Mouse (Mus musculus) G1E (cell line): Measurements from ENCODE around the gene Tbc1d5. TPM values are rescaled to one million over a fixed set of nuclear protein-coding genes. Genes with fewer than 3 reads are reported as not detected.

Experiments used
- ATAC-seq: 2 replicates; pipeline ENCODE4 v1.8.0; 2016; ENCODE audit warnings: mild to moderate bottlenecking; ENCODE audit not compliant: insufficient number of reproducible peaks, poor library complexity, low FRiP score, severe bottlenecking; ENCODE audit errors: extremely low read depth
- DNase-seq: peaks from one replicate; pipeline ENCODE4 v3.0.0; 2012; ENCODE audit warnings: low spot score
- H3K27me3 ChIP-seq: 2 replicates; pipeline ENCODE4 v1.6.1; 2012; ENCODE audit warnings: mild to moderate bottlenecking, low read length, inconsistent platforms; ENCODE audit not compliant: insufficient read depth
- H3K36me3 ChIP-seq: replicated peaks from 2 replicates; pipeline ENCODE3; 2012; ENCODE audit warnings: mild to moderate bottlenecking, inconsistent platforms
- H3K4me1 ChIP-seq: 2 replicates; pipeline ENCODE4 v1.6.1; 2012; ENCODE audit warnings: low read depth, low read length, inconsistent platforms, mixed read lengths; ENCODE audit not compliant: insufficient read depth
- H3K4me3 ChIP-seq: 2 replicates; pipeline ENCODE4 v1.5.1; 2012; ENCODE audit warnings: low read depth, mild to moderate bottlenecking, inconsistent platforms, low read length, moderate library complexity, mixed read lengths
- H3K9me3 ChIP-seq: replicated peaks from 2 replicates; pipeline ENCODE4 v1.6.1; 2012; ENCODE audit warnings: inconsistent platforms
- CTCF ChIP-seq: IDR thresholded peaks from 2 replicates; pipeline ENCODE4 v1.5.1; 2012; ENCODE audit warnings: low read depth, low read length, inconsistent platforms, mixed read lengths
- GATA1 ChIP-seq: IDR thresholded peaks from 2 replicates; pipeline ENCODE4 v1.6.1; 2012; ENCODE audit warnings: borderline replicate concordance, low read length, inconsistent platforms, mixed read lengths
- GATA2 ChIP-seq: IDR thresholded peaks from 2 replicates; pipeline ENCODE4 v1.6.1; 2012; ENCODE audit warnings: low read depth, low read length, inconsistent platforms, borderline replicate concordance
- POLR2AphosphoS5 ChIP-seq: IDR thresholded peaks from 2 replicates; pipeline ENCODE4 v1.6.1; 2012; ENCODE audit warnings: low read depth, low read length, inconsistent platforms; ENCODE audit not compliant: insufficient replicate concordance
- TAL1 ChIP-seq: conservative IDR thresholded peaks from 2 replicates; pipeline ENCODE4 v1.6.1; 2012; ENCODE audit warnings: low read depth, low read length, inconsistent platforms, mixed read lengths
- polyA plus RNA-seq: library from polyadenylated mRNA; stranded (reverse); fragments of >175 nt; gene quantifications from 2 replicates; pipeline ENCODE4 v1.2.3, GENCODE M21; 2012
- total RNA-seq, 2 experiments: library from RNA; stranded (forward) in 1 of 2; stranded (reverse) in 1 of 2; fragments of 200-1000 nt in 1 of 2; fragments of >200 nt in 1 of 2; fragmentation: Nextera tagmentation in 1 of 2; gene quantifications; 2 replicates each; pipeline ENCODE4 v1.2.3; 2014 to 2017

Gene Tbc1d5
- total and polyA plus RNA-seq, 3 experiments, result 11.8 to 64.6 (median 21.5) TPM

- H3K4me1 ChIP-seq, result no peaks in the 10 kb centered on the region
These were observed 447.3 kb downstream of the Tbc1d5 start for GRCm38 (mm10) chr17:50731876-50732275.

GRCm38 (mm10) chr17:50730896-50731295 lies 448.3 kb downstream of the Tbc1d5 start:
- no peak overlapping the region for H3K4me3 ChIP-seq

More at GRCm38 (mm10) chr17:50731876-50732275, 447.3 kb downstream of the Tbc1d5 start:
- H3K4me3 ChIP-seq, result no peak overlapping the region
- DNase-seq (no peak), ATAC-seq (no peak)
- no peaks in the 10 kb centered on the region for H3K27me3 ChIP-seq
- H3K9me3 ChIP-seq, result no peaks in the 10 kb centered on the region
- no peak for TF ChIP-seq CTCF
- no peak for TF ChIP-seq GATA1
- H3K36me3 ChIP-seq, result peaks cover 44% of the 10 kb centered on the region

GRCm38 (mm10) chr17:50729577-50729976 lies 449.6 kb downstream of the Tbc1d5 start:
- TF ChIP-seq TAL1, result no peak
- no peak for TF ChIP-seq POLR2AphosphoS5
- no peak for TF ChIP-seq CTCF
- no peak for TF ChIP-seq GATA2
- TF ChIP-seq GATA1, result no peak
- H3K9me3 ChIP-seq, result no peaks in the 10 kb centered on the region
- H3K27me3 ChIP-seq, result no peaks in the 10 kb centered on the region
- DNase-seq (no peak), ATAC-seq (no peak)
- H3K4me3 ChIP-seq, result no peak overlapping the region
- peaks cover 24% of the 10 kb centered on the region for H3K36me3 ChIP-seq
- no peaks in the 10 kb centered on the region for H3K4me1 ChIP-seq

More at GRCm38 (mm10) chr17:50730896-50731295, 448.3 kb downstream of the Tbc1d5 start:
- no peak for ATAC-seq
- DNase-seq, result no peak
- H3K4me1 ChIP-seq, result no peaks in the 10 kb centered on the region
- H3K9me3 ChIP-seq, result no peaks in the 10 kb centered on the region
- peaks cover 37% of the 10 kb centered on the region for H3K36me3 ChIP-seq
- H3K27me3 ChIP-seq, result no peaks in the 10 kb centered on the region
- no peak for TF ChIP-seq POLR2AphosphoS5
- TF ChIP-seq CTCF, result no peak
- no peak for TF ChIP-seq GATA1
- TF ChIP-seq TAL1, result no peak
- no peak for TF ChIP-seq GATA2

- H3K4me1 ChIP-seq, result no peaks in the 10 kb centered on the region
- no peak for TF ChIP-seq CTCF
- no peak for TF ChIP-seq TAL1
- TF ChIP-seq POLR2AphosphoS5, result no peak
- no peak for TF ChIP-seq GATA2
- no peak for TF ChIP-seq GATA1
- ATAC-seq (no peak), DNase-seq (no peak)
- no peaks in the 10 kb centered on the region for H3K9me3 ChIP-seq
- H3K4me3 ChIP-seq, result no peak overlapping the region
- H3K27me3 ChIP-seq, result no peaks in the 10 kb centered on the region
- peaks cover 19% of the 10 kb centered on the region for H3K36me3 ChIP-seq
These were observed 450.1 kb downstream of the Tbc1d5 start for GRCm38 (mm10) chr17:50729031-50729430.

- TF ChIP-seq CTCF (no peak), GATA2 (no peak), TAL1 (no peak), POLR2AphosphoS5 (no peak), GATA1 (no peak)
- no peak for DNase-seq
- Histone ChIP-seq H3K9me3 (no peaks in the 10 kb centered on the region), H3K36me3 (no peaks in the 10 kb centered on the region), H3K27me3 (no peaks in the 10 kb centered on the region), H3K4me1 (no peaks in the 10 kb centered on the region), H3K4me3 (no peak overlapping the region)
- no peak for ATAC-seq
These were observed 452.9 kb downstream of the Tbc1d5 start for GRCm38 (mm10) chr17:50726265-50726664.

GRCm38 (mm10) chr17:50724376-50724775 lies 454.8 kb downstream of the Tbc1d5 start:
- Histone ChIP-seq H3K36me3 (no peaks in the 10 kb centered on the region), H3K4me1 (no peaks in the 10 kb centered on the region), H3K9me3 (no peaks in the 10 kb centered on the region), H3K27me3 (no peaks in the 10 kb centered on the region), H3K4me3 (no peak overlapping the region)
- TF ChIP-seq CTCF (no peak), GATA2 (no peak), TAL1 (no peak), POLR2AphosphoS5 (no peak), GATA1 (no peak)
- ATAC-seq (no peak), DNase-seq (no peak)

- no peaks in the 10 kb centered on the region for H3K36me3 ChIP-seq
- ATAC-seq, result no peak
- TF ChIP-seq GATA1 (no peak), CTCF (no peak), POLR2AphosphoS5 (no peak), GATA2 (no peak), TAL1 (no peak)
- H3K4me3 ChIP-seq, result no peak overlapping the region
- H3K9me3 ChIP-seq, result peaks cover 6% of the 10 kb centered on the region
- DNase-seq, result no peak
- H3K4me1 ChIP-seq, result no peaks in the 10 kb centered on the region
- H3K27me3 ChIP-seq, result no peaks in the 10 kb centered on the region
These were observed 461.6 kb downstream of the Tbc1d5 start for GRCm38 (mm10) chr17:50717586-50717985.
